Mouse (Mus musculus) thymus, postnatal 0 days (tissue): ENCODE measurements at regions not wholly inside any gene's neighbourhood (a gene's known extent, or its start where the extent isn't known, plus 50 kb on each side); places are given as distances from the start of the nearest gene placed in this dataset.

Experiments used
- DNase-seq: peaks from one replicate; pipeline ENCODE4 v3.0.0-alpha.2; 2015; ENCODE audit warnings: low spot score

DNA sequence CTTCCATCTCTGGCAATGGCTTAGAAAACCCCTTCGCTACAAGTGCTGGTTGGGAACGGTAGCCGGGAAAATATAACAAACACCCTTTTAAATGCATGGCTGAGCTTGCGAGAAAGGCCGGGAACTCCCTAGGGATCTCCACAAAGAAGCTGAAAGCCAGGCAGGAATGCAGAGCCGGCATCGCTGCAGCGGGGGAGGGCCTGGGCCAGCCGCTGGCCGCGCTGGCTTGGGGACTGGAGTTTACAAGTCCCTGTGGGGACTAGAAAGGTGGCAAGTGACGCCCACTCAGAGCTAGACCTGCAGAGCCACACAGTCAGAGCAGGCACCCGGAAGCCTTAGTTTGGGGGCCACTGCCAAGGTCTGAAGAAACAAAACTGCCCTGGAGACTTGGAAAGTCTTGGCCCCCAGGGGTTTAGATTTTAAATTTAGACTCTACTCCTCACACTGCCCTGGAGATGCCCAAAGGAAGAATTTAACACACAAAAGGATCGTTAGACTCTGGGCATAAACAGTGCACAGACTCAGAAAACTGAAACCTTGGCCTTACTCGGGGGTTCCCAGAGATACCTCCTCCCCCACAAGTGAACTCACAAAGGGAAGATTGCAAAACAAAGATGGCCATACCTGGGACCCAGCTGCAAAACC is 59.4 kb downstream of the 1700001O22Rik start:
- no peak for DNase-seq

DNA sequence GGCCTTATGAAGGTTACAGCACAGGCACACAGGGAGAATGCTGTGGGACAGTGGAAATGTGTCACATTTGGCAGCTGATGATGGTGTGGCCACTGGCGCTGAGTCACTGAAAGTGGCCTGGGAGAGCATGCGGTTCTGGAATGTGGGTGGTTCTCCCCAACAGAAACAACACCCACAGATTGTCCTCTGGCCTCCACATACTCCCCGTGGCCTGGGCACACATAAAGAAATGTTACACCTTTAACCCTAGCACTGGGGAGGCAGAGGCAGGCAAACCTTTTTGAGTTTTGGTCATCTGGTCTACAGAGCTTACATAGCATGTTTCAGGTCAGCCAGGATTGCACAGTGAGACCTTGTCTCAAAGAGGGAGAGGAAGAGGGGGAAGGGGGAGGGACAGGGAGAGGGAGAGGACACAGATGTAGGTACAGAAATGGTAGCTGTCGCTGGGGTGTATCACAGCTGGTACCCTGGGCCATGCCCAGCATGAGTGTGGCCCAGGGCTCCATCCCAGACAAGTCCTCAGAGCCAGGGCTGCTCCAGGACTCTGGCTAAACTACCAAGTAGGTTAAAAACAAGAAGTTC is 60.1 kb downstream of the 1700001O22Rik start:
- no peak for DNase-seq

DNA sequence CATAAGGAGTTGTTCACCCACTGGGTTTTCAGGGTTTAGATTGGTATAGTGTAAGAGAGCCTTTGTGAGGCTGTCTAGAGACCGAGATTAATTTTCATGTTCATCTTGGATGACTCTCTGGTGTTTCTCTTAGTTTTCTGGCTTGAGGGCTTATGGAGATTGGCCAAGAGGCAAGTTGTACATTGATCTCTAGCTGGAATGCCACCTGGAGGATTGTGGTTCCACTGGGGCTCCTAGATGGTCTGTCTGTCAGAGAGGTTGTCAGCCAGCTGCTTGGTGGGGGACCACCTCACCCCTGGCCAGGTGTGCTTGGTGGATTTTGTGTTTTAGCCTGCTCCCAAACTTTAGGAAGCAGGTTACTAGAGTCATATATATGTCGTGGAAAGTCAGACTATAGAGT is 62.0 kb downstream of the 1700001O22Rik start:
- no peak for DNase-seq

DNA sequence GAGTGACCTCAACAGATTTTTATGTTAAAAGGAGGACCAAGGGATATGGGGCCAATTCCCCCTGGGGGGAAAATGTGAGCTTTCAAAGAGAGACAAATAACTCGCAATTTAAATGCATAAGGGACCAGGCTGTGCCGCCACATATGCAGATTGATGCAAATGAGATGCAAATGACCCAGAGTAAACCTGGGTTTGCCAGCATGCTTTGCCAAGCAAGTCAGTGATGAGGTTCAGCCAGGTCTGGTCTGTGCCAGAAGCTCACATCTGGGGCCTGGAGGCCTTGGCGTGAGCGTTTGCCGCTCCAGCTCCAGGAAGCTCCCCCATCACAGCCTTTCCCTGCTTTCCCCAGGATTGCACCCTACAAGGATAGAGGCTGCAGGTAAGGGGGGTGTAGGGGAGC is 65.7 kb downstream of the 1700001O22Rik start:
- DNase-seq, result no peak

DNA sequence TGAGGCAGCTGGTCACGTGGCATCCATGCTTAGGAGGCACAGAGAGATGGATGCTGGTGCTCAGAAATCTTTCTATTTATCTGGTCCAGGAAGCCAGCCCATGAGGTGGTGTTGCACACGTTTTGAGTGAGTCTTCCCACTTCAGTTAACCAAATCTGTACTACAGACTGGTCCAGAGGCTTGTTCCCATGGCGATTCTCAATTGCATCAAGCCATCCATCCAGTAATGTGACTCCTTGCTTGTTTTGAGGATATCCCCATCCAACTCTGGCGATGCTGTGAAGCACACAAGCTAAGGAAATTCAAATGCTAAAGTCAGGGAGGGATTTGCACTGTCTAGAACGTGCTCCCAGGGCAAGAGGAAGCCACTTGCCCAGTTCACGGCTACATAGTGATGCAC is 66.8 kb downstream of the 1700001O22Rik start:
- DNase-seq, result no peak

DNA sequence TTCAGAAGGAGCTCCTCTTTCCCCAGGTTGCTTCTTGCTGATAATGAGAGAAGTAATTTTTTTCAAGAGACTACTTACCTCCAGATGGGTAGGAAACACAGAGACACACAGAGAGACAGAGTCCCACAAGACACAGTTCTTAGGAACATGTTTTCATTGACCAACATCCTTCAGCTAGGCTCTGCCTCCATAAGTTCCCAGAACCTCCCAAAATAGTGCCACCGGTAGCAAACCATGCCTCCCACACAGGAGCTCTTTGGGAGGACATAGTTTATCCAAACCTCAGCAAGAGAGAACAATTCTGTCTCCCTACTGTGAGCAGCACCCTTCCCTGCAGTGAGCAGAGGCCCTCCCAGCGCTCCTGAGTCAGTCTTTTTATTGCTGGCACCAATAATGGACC is 67.2 kb downstream of the 1700001O22Rik start:
- DNase-seq, result no peak

DNA sequence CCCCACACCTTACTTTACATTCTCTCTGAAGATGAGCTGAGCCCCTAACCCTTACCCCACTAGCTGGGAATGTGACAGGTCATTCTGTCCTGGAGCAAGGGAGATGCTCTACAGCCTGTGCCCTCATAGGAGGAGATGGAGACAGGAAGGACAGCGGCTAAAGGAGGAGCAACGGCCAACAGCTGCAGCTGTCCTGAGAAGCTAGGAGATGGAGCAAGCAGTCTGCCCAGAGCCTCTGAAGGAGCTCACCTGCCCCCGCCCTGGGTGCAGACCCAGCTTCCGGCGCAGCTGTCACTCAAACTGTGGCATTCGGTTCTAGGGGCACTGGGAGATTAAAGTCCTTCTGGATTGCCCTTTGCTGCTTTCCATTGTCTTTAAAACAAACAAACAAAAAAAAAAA is 69.6 kb downstream of the 1700001O22Rik start:
- peak; percentile 71 for DNase-seq

DNA sequence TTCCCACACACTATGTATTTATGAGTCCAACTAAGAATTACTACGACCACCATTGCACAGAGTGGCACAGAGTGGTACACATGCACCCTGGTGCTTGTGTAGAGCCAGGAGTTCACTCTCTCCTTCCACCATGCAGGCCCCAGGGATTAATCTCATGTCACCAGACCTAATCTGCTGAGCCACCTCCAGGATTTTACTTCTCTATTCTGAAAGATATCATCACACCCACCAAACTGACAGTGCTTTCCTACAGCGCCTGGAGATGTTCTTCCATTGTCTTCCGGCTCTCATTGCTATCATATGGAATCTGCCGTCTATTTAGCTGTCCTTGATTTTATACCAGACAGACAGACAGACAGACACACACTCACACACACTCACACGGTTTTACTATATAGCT is 71.6 kb downstream of the 1700001O22Rik start:
- DNase-seq, result no peak

DNA sequence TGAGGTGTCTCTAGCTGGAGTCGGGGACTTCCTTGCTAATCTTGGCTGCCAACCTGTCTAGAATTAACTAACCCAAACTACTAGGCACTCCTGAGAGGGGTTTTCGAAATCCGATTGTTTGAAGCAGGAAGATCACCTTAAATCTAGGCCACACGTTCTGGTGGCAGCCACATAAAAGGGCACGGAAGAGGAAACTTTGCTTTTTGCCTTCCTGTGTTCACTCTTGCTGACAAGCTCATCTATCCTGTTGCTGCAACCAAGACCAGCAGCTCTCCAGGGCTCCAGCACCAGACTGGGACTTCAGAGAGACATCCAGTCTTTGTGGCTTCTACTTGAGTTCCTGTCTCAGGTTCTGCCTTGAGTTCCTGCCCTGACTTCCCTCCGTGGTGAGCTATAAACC is 75.5 kb downstream of the 1700001O22Rik start:
- peak; percentile 69 for DNase-seq

DNA sequence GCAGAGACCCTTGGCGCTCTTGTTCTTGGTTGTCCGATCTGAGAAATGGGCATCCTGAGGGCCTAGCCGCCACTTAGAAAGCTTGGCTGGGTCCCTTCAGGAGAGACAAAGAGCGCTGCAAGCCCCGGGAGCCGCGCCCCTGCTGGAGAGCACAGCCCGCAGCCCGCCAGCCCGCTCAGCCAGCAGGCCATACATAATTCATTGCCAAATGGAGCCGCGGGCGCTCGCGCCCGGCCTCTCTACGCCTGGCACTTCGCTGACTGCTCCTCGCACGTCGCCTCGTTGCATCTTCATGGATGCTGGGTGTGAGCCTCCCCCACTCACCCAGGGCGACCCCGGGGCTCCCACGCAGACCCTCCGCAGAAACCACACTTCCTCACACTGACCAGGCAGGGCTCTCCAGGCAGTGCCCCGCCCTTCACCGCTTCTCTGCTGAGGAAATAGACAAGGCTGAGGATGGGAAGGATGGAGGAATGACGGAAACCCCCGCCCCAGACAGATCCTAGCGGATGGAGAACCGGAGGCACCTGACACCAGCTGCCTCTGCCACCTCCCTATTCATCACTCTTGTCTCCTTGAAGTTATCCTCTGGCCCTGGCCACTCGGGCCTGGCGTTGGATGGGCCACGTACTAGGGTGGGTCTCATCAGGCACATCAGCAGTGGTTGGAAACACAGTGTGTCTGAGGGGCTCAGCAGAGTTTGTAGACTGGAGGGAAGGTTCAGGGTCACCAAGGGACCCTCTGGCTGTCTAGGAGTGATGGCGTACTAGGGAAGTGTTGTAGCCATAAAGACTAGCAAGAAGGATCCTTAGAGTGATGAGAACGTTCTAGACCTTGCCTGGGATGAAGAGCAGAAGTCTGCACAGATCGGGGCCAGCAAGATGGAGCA is 77.6 kb downstream of the 1700001O22Rik start:
- no peak for DNase-seq

DNA sequence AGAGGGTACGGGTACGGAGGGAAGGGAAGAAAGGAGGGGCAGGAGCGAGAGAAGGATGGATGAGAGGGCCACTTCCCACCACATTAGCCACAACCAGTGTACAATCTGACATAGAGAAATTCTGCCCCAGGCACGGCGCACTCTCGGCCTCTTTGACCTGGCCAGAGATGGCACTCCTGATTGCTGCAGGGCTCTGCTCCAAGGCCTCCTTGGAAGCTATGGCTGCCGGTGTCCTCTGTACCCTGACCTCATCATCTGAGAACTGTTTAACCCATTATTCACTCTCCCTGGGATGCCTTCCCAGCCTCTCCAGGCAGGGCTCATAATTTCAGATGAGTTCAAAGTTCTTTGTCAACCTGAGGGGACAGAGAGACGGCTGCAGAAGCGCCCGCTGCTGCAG is 78.3 kb downstream of the 1700001O22Rik start:
- DNase-seq, result no peak

DNA sequence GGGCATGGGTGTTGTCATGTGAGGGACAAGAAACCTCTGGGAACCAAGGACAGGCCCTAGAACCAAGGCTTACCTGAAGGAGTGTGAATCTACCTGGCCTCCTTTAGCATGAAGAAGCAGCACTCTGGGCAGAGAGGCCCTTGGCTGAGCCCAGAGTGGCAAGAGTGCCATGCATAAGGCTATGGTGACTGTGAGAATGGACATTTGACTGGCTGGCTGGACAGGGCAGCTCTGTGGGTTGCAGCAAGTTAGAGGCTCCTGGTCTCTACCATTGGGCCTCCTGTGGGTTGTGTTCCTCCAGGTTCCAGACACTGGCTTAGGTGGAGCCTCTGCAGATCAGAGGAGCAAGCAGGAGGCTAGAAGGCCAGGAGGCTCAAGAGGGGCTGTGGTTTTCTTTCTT is 78.9 kb downstream of the 1700001O22Rik start:
- DNase-seq, result no peak

DNA sequence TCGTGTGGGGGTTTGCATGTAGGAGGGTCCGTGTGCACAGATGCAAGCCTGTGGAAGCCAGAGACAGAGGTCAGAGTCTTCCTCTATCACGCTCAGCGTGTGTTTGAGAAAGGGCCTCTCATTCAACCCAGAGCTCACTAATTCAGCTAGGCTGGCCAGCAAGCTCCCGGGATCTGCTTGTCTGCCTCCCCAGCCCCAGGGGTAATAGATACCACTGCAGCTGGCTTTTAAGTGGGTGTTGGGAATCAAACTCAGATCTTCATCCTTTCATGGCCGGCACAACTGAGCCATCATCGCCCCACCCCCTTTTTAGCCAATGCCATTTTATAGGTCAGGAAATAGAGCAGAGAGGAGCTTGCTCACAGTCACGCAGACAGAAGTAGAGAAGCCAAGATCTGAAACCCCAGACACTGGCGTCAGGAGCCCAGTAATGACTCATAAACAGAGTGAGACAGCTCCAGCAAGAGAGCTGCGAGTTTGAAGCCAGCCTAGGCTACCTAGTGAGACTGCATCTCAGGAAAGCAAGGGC is 80.3 kb downstream of the 1700001O22Rik start:
- DNase-seq, result no peak

DNA sequence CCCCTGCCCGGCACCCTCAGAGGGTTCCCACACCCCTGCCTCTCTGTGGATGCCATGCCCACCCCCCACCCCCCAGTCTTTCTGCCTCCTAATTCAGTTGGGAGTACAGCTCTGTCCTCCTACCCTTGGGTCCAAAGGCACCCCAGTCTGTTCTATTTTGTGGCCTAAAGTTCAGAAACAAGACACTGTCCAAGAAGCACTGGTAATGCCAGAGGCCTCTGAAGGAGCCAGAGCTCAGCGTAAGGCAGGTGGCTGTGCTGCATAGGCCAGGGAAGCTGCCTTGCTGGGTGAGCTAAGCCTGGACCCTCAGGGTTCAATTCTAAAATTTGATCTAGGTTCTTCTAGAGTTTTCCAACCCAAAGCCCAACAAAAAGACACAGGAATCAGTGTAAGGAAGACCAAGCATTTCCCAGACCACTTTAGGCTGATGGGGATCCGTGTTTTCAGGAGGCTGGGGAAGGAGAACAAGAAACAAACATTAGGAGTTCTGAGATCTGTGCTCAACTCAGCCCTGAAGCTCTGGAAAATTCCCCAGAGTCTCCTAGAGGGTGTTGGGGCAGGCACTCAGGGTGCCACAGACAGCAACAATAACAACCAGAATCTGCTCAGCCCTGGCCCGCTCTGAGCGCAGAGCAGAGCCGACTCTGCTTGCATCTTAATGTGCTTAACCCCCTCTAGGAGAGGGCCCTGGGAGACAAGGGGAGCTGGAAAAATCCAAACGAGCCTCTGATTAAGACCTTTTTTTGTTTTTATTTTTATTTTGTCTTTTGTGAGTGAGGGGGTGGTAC is 81.0 kb downstream of the 1700001O22Rik start:
- no peak for DNase-seq

DNA sequence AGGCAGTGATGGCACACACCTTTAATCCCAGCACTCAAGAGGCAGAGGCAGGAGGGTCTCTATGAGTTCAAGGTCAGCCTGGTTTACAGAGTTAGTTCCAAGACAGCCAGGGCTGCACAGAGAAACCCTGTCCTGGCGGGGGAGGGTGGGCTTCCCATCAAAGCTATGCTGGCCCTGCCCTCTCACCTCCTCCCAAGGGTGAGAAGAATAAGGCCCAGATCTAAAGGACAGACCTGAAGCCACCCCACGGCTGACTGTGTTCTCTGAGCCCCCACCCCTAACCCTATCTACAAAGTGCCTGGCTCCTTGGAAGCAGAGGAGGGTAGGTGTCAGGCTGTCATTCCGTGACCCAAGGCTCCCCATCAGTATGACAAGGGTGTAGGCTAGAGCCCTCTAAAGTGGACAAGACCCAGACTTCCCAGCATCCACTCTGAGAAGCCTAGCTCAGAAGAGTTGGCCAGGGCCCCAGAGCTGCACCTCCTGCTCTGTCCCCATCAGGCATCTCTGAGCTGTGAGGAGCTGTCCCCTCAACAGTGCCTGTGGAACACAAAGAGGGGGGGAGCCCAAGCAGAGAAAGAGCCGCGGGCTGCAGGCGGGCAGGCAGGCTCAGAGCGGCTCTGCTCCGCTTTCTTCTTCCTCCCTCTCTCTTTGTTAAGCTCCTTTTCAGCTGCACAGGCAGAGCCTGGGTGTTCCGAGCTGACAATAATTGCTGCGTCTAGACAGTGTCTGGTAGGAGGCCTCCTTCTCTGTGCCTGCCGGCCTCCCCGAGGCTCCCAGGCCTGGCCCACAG is 81.8 kb downstream of the 1700001O22Rik start:
- DNase-seq, result no peak

DNA sequence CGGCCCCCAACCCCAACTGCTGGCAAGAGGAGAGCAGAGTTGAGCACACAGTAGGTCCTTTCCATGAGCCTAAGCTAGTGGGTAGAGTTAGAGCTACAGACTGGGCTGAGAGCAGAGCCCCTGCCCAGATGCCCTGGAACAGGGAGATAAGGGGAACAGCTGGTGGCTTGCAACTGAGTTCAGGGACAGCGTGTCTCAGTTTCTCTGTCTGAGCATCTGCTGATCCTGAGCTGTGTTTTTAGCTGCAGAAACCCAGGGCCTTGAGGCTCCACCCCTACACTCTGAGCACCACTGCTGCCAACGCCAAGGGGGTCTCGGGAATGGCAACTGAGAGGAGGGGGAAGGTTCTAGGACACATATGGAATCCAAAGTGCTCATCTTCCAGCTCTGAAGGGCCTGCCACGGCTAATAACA is 82.4 kb downstream of the 1700001O22Rik start:
- DNase-seq, result no peak

DNA sequence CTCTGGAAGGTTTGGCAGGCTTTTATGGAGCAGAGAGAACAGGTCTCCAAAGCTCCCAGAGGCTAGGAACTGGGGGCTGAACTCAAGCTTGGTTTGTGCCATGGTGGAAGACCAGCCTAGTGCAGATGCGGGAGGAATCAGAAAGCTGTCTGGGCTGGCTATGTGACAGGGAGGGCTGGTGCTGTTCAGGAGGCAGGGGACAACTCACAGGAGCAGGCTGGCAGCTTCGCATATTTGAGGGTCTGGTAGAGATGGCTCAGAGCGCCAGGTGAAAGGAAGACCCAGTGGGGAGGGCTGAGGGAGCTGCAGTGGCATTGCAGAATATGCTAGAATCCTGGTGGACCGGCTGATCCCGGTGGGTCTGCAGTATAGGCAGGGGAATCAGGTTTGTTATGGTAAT is 83.2 kb downstream of the 1700001O22Rik start:
- no peak for DNase-seq

DNA sequence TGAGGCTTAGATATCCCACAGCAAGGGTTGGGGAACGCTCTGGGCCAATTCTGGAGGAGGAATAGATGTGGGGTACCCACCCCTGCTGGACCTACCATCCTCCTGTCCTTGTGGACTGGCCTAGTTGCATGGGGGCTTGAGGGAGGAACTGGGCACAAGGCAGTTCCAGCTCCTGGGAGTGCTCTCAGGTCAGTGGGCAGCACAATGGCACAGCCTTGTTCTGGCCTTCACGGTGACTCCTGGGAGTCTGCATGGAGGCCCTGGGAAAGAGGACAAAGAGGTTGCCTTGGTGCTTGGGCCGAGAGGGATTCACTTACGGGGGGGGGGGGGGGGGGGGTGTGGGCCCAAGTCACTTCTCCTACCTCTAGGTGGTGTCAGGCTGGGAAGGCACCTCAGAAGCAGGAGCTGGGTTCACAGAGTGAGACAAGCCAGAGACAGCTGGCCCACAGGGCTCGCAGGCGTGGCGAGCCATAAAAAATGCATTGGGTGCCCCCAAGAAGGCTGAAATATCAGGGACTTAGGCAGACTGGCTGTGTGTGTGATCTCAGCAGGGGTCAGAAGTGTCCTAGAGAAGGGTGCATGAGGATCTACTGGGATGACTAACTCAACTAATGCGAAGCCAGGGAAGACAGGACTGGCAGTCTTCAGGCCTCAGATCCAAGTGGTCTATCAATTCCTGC is 83.7 kb downstream of the 1700001O22Rik start:
- no peak for DNase-seq

DNA sequence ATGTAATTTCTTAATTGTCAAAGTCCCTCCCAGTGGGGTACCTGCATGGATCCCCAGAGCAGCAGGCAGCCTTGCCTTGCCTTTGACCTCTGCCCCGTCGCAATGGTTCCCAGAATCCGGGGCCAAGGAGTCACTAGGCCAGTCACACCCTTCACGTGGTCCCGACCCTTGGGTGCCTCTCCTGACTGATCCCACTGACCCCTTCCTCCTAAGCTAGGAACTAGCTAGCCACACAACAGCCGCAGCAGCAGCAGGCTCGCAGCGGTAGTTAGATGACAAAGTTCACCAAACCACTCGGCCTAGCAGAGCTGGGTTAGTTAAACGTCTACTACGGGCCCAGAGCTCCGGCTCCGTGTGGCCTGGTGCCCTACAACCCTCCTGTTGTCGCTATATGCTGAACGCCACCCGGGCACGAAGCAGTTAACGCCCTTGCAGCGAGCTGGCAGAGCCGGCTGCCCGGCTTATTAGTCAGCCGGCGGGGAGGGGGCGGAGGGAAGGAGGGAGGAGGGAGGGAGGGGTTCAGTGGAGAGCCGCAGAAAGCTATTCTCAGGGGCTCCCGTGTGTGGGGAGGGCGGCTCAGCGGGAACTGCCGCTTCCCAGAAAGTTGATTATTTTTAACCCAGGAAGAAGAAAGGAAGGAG is 84.6 kb downstream of the 1700001O22Rik start:
- peak; percentile 53 for DNase-seq

DNA sequence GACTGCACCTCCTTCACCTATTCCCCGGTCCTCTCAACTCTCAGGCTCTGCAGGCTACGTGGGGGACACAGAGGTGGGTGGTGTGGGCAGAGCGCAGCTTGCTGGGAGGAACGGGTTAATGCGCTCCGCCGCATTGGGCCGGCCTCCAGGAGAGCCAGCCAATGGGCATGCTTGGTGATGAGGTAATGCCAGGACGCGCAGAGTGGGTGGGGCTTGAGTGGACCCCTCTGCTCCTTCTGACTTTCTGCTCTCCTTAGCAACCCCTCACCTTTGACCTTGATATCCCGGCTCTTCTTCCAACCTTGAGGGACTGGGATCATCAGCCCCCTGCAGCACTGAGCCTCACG is 85.2 kb downstream of the 1700001O22Rik start:
- peak; percentile 81 for DNase-seq
